Mouse (Mus musculus) c-Kit-positive CD71-positive TER-119-positive erythroid progenitor cells, embryonic 14.5 days (primary cell): Measurements from ENCODE around the gene Gm3005.
"Not testable (repeated sequence)": the region's sequence is repeated elsewhere in the genome, so short reads cannot be mapped to it uniquely, and the experiment has no call there.

Source experiments
- DNase-seq: peaks from one replicate; pipeline ENCODE4 v3.0.0-alpha.2; 2013; ENCODE audit warnings: low spot score

Gm3005 gene

GRCm38 (mm10) chr14:3427803-3428202 is at the start of gene Gm3005:
Gene Gm3005, plus strand, starts transcription at chr14:3428103.
- not testable (repeated sequence) for DNase-seq

- not testable (repeated sequence) for DNase-seq
Measured at GRCm38 (mm10) chr14:3394793-3395192, 33.1 kb upstream of the Gm3005 start, which contains the start of gene Gm10413. Gene Gm10413, plus strand, starts transcription at chr14:3395093.

- DNase-seq: not testable (repeated sequence)
Measured at GRCm38 (mm10) chr14:3412314-3412713, 15.6 kb upstream of the Gm3005 start, which contains the start of gene Gm10409. Gene Gm10409, plus strand, starts transcription at chr14:3412614.

- not testable (repeated sequence) for DNase-seq
Measured at GRCm38 (mm10) chr14:3449079-3449478, 21.2 kb downstream of the Gm3005 start, which contains the start of gene Gm10408. Gene Gm10408, plus strand, starts transcription at chr14:3449379.

GRCm38 (mm10) chr14:3634212-3634611 is 206.3 kb downstream of the Gm3005 start, which contains the start of gene Gm3012:
Gene Gm3012, plus strand, starts transcription at chr14:3634512.
- not testable (repeated sequence) for DNase-seq
